Mouse (Mus musculus) testis, adult 2 months (tissue): ENCODE results near the gene Pls1. TPM values are rescaled to one million over a fixed set of nuclear protein-coding genes. Genes with fewer than 3 reads are reported as not detected.
A peak's percentile ranks its signal among the peaks of the same experiment; 100 is the strongest.

ENCODE experiments used
- H3K27ac ChIP-seq: fragments of 200-500 bp; 2 replicates; pipeline ENCODE4 v1.5.1; 2012; ENCODE audit warnings: low read depth, low read length; ENCODE audit not compliant: control insufficient read depth, insufficient read depth
- H3K27me3 ChIP-seq: fragments of 200-500 bp; 2 replicates; pipeline ENCODE4 v1.6.1; 2012; ENCODE audit warnings: mild to moderate bottlenecking, low read length, moderate library complexity; ENCODE audit not compliant: control insufficient read depth, insufficient read depth
- H3K36me3 ChIP-seq: fragments of 200-500 bp; 2 replicates; pipeline ENCODE4 v1.6.1; 2012; ENCODE audit warnings: mild to moderate bottlenecking, low read length; ENCODE audit not compliant: control insufficient read depth, insufficient read depth
- H3K4me1 ChIP-seq: fragments of 200-500 bp; 2 replicates; pipeline ENCODE4 v1.6.1; 2012; ENCODE audit warnings: low read length; ENCODE audit not compliant: control insufficient read depth, insufficient read depth
- H3K4me3 ChIP-seq: fragments of 200-500 bp; 2 replicates; pipeline ENCODE4 v1.5.1; 2012; ENCODE audit warnings: low read depth, mild to moderate bottlenecking, low read length, moderate library complexity, mixed read lengths; ENCODE audit not compliant: control insufficient read depth
- CTCF ChIP-seq: fragments of 200-500 bp; IDR thresholded peaks from 2 replicates; pipeline ENCODE4 v1.5.1; 2012; ENCODE audit warnings: low read depth, mild to moderate bottlenecking, inconsistent platforms, low read length, moderate library complexity; ENCODE audit not compliant: control insufficient read depth, insufficient read depth, insufficient replicate concordance
- POLR2A ChIP-seq: fragments of 200-500 bp; IDR thresholded peaks from 2 replicates; pipeline ENCODE4 v1.6.1; 2012; ENCODE audit warnings: low read depth, mild to moderate bottlenecking, inconsistent platforms, low read length, moderate library complexity; ENCODE audit not compliant: control insufficient read depth
- polyA plus RNA-seq: library from polyadenylated mRNA; depleted of rRNA; stranded (reverse); fragments of >200 nt; gene quantifications from 2 replicates; pipeline ENCODE4 v1.2.3, GENCODE M21; 2012; rRNA removed

The Pls1 gene
- polyA plus RNA-seq = 0.48 and 0.70 TPM in 2 replicates

GRCm38 (mm10) chr9:95844825-95845460 lies at the start of gene Pls1:
Gene Pls1, minus strand, starts transcription at chr9:95845311.
- no peak within 1 kb of the TSS for H3K27ac ChIP-seq

GRCm38 (mm10) chr9:95882751-95883150 lies 37.6 kb upstream of the Pls1 start:
- no peaks in the 10 kb centered on the region for H3K27me3 ChIP-seq

More at GRCm38 (mm10) chr9:95844825-95845460, at the start of gene Pls1:
- TF ChIP-seq POLR2A (no peak; the same call in 1 of the 2 replicates), CTCF (no peak)
- H3K27me3 ChIP-seq = no peaks in the 10 kb centered on the region
- peak within 1 kb of the TSS; percentile 72 for H3K4me3 ChIP-seq
- peaks cover 8% of the 10 kb centered on the region for H3K4me1 ChIP-seq
- no peaks in the 10 kb centered on the region for H3K36me3 ChIP-seq

GRCm38 (mm10) chr9:95878246-95878645 lies 33.1 kb upstream of the Pls1 start:
- Histone ChIP-seq H3K4me3 (no peak overlapping the region), H3K4me1 (no peaks in the 10 kb centered on the region), H3K27me3 (no peaks in the 10 kb centered on the region), H3K27ac (no peak overlapping the region), H3K36me3 (peaks cover 2% of the 10 kb centered on the region; the same call in 1 of the 2 replicates)
- TF ChIP-seq POLR2A (no peak), CTCF (no peak)

More at GRCm38 (mm10) chr9:95882751-95883150, 37.6 kb upstream of the Pls1 start:
- TF ChIP-seq POLR2A = no peak
- Histone ChIP-seq H3K4me3 (no peak overlapping the region), H3K36me3 (no peaks in the 10 kb centered on the region; the same call in 1 of the 2 replicates), H3K4me1 (no peaks in the 10 kb centered on the region), H3K27ac (no peak overlapping the region)

- peak overlapping the region; percentile 97 for H3K27ac ChIP-seq
- H3K27me3 ChIP-seq = no peaks in the 10 kb centered on the region
- TF ChIP-seq POLR2A (no peak), CTCF (no peak)
- H3K4me1 ChIP-seq = no peaks in the 10 kb centered on the region; the same call in 1 of the 2 replicates
- H3K36me3 ChIP-seq = no peaks in the 10 kb centered on the region; the same call in none of the 2 replicates
- peak overlapping the region; percentile 98 for H3K4me3 ChIP-seq
Observed at GRCm38 (mm10) chr9:95858027-95858570, 13.0 kb upstream of the Pls1 start.

- Histone ChIP-seq H3K4me3 (peak within 1 kb of the TSS; percentile 98), H3K27me3 (no peaks in the 10 kb centered on the region), H3K27ac (peak within 1 kb of the TSS; percentile 97), H3K36me3 (no peaks in the 10 kb centered on the region; the same call in none of the 2 replicates), H3K4me1 (no peaks in the 10 kb centered on the region; the same call in 1 of the 2 replicates)
- TF ChIP-seq CTCF (0 out of 2 replicates have a peak, but pooled peaks have one; percentile 8), POLR2A (peak; percentile 87)
Observed at GRCm38 (mm10) chr9:95857414-95858026, 12.4 kb upstream of the Pls1 start, which contains the start of gene Atr. Gene Atr, plus strand, starts transcription at chr9:95857597.

GRCm38 (mm10) chr9:95856004-95856403 lies 10.9 kb upstream of the Pls1 start:
- no peak overlapping the region; the same call in 1 of the 2 replicates for H3K27ac ChIP-seq
- H3K27me3 ChIP-seq = no peaks in the 10 kb centered on the region
- H3K4me3 ChIP-seq = peak overlapping the region; percentile 98
- H3K36me3 ChIP-seq = no peaks in the 10 kb centered on the region; the same call in 1 of the 2 replicates
- H3K4me1 ChIP-seq = no peaks in the 10 kb centered on the region; the same call in 1 of the 2 replicates
- no peak for TF ChIP-seq CTCF
- TF ChIP-seq POLR2A = no peak

- Histone ChIP-seq H3K27me3 (no peaks in the 10 kb centered on the region), H3K36me3 (no peaks in the 10 kb centered on the region; the same call in 1 of the 2 replicates), H3K4me1 (no peaks in the 10 kb centered on the region; the same call in 1 of the 2 replicates), H3K4me3 (no peak overlapping the region), H3K27ac (no peak overlapping the region)
- TF ChIP-seq CTCF (no peak), POLR2A (no peak)
Observed at GRCm38 (mm10) chr9:95854891-95855290, 9.8 kb upstream of the Pls1 start.
